Mouse (Mus musculus) cerebellum, adult 9-11 months (tissue): ENCODE data around the gene Asl.
A peak's percentile ranks its signal among the peaks of the same experiment; 100 is the strongest.

Source experiments
- DNase-seq: peaks from one replicate; pipeline ENCODE4 v3.0.0; 2022

The Asl gene

DNA sequence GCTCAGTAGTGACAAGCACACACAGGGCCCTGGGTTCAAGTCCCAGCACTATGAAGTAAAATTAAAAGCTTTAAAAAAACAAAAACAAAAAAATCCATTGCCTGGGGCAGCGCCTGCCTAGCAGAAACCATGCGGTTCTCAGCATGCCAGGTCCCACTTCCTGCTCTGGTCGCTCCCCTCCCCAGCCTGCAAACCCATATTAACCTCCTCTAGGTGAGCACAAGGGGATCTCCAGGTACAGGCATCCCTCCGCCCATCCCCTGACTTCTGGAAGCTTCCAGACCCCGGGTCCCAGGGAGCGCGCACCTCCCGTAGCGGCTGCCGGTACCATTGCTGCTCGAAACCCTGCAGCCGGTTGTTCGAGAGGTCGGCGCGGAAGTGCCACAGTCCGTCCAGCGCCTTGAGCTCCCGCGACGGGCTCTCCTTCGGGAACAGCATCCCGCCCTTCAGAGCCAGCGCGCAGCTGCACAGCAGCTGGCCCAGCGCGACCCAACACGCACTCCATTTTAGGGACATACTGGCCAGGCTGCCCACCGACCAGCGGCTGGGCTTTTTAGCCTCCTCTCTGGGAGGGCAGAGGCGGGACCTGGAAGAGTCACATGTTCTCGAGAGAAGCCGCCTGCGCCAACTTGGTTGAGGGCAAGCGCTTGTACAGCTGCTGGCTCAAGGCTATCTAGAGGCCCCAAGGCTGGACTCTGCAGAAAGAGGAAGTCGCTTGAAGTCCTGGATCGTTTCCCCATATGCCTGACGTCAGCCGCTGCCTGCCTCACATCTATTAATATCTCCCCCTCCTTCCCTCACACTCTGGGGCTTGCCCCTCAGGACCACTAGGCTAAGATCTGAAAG is 26.5 kb downstream of the Asl start, which contains the start of gene Gusb:
Gene Gusb, minus strand, starts transcription at position 749 of the 846 bp plus-strand sequence.
- peak; percentile 69 for DNase-seq

DNA sequence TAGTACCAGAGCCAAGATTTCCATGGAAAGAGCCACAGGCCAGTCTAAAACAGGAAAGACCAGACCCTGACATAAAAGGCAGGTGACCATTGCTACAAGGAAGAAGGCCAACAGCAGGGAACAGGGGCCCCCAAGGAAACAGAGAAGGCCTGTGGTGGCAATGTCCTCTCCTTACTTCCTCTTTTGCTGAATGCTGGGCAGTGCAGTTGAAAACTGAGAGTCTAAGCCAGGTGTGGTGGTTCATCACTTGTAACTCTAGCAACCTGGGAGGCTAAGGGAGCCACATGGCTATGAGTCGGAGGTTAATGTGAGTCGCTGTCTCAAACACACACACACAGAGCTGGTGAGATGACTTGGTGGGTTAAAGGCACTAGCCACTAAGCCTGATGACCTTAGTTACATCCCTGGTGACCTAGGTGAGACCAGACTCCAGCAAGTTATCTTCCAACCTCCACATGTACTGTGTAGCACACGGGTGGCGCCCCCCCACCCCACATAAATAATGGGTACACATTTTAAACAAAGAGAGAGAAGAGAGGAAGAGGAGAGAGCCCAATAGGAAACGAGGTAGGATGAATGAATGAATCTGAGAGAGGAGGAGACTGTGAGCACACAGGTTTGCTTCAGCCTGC is 27.6 kb downstream of the Asl start:
- DNase-seq: no peak

DNA sequence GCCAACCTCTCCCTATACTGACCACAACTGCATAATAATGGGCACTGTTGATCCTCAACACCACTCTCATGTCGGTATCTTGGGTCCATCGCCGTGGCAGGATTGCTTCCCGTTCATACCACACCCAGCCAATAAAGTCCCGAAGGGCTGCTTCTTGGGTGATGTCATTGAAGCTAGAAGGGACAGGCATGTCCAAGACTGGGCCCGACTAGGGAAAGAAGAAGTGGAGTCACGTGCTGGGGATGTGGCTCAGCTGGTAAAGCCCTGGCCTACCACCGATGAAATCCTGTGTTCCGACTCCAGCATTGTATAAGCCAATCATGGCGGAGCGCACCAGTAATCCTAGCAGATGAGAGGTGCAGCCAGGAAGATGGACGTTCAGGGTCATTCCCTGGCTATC is 28.3 kb downstream of the Asl start:
- DNase-seq: no peak

DNA sequence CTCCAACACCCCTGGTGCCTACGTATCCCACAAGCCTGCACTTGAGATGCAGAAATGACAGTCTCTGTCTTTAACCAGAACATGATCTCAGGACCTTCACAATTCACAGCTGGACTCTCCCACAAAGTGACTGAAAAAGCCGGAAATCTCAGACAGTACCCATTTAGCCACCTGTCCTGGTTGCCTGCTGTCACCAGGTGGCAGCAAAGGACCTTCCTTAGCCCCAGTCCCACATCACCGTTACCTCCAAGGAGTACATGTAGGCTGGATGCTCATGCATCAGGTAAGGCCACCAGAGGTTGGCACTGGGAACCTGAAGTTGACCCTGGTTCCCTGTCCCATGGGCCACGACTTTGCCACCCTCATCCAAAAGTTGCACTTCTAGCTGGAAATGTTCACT is 29.9 kb downstream of the Asl start:
- peak; percentile 59 for DNase-seq

DNA sequence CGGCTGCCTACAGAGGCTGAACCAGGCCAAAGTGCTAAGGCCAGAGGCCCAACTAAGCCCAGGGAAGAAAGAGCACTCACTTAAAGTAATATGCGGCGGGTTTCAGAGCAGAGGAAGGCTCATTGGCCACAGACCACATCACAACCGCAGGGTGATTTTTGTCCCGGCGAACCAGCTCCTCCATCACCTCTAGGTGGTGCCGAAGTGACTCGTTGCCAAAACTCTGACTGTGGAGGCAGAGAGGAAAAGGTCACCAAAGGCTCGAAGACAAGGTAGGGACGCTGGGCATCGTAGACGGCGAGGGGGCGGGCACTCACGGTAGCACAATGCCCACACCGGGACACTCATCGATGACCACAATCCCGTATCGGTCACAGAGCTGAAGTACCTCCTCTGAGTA is 31.3 kb downstream of the Asl start:
- no peak for DNase-seq

DNA sequence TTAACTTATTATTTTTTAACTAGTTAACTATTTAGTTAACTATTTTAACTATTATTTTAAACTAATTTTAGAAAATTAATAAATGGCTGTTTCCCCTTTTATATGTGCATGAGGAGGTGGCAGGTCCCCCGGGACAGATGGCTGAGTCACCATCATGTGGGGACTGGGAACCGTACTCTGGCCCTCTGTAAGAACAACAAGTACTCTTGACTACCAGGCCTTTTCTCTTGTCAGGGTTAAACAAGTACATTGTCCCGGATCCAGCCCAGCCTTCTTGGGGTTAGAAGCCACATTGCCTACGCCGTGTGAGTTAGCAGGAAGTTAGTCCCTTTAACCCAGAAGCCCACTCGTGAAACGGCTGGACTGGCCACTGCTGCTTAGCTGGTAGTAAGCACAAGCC is 34.1 kb downstream of the Asl start:
- no peak for DNase-seq

DNA sequence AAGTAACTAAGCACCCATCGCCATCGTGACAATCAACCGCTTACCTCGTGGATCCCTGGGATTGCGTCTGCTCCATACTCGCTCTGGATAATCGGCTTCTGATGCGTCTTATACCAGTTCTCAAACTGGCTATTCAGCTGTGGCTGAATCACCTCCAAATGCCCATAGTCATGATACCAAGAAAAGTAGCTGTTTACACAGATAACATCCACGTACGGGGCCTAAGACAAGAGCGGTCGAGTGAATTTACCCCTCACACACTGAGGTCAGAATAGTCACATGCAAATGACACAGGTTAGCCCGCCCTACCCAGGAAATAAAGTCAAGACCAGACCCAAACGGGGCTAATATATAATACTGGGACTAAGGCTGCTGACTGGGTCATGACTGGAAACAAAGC is 35.7 kb downstream of the Asl start:
- DNase-seq: no peak

DNA sequence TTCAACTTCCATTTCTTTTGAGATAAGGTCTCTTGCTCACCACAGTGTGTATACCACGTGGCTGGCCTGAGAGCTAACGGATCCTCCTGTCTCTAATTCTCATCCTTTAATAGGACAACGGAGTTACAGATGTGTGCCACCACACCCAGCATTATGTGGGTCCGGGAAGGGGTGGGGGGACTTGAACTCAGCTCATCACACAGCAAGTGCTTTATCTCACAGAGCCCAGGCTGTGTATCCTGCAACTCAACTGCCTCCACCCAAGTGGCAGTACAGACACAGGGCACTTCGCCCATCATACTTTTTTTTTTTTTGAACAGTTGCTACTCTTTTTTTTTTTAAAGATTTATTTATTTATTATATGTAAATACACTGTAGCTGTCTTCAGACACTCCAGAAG is 37.1 kb downstream of the Asl start:
- no peak for DNase-seq

DNA sequence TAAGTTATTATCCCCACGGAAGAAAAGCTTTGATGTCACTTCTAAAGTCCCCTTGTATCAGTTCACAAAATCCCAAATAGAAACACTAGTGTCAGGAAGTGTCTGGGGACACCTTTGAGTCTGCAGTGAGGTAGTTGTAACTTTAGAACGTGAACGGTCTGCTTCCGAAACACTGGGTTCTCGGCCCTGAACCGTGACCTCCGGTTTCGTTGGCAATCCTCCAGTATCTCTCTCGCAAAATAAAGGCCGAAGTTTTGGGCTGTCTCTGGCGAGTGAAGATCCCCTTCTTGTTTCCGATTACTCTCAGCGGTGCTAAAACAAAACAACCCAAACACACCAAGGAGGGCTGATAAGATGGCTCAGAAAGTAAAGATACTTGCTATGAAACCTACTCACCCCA is 39.7 kb downstream of the Asl start:
- no peak for DNase-seq

DNA sequence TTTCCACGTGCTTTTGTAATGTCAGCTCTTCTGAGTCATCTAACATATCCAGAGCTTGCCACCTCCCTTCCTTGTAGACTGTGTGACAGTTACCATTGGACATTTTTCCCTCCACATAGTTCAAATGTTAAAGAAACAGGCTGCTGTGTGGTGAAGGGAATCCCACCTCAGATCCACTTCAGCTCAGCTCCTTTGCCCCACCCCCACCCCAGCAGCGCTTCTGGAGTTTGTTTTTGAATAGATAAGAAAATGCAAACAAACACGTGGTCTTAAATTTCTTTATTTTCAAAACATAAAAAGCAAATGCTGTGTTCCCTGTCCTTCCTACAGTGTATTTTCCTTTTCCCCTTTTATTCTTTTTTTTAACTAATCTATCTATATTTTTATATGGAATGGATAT is 48.8 kb downstream of the Asl start:
- no peak for DNase-seq

DNA sequence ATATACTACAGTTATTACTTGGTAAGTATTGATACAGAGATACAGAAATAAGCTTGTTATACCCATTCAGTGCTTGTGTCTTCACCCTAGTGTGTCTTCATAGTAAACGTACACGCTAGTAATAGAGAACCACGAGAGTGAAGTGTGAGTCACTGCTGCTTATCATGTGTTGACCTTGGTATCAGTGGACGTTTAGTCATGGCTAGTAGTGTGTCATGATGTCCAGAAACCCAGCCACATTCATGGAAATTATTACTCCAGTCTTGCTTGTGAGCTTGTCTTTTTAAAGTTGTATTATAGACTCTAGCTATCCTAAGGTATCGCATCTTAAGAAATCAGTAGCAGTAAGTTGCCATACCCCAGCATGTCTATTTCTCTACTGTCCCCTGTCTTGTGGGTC is 50.4 kb downstream of the Asl start:
- no peak for DNase-seq

DNA sequence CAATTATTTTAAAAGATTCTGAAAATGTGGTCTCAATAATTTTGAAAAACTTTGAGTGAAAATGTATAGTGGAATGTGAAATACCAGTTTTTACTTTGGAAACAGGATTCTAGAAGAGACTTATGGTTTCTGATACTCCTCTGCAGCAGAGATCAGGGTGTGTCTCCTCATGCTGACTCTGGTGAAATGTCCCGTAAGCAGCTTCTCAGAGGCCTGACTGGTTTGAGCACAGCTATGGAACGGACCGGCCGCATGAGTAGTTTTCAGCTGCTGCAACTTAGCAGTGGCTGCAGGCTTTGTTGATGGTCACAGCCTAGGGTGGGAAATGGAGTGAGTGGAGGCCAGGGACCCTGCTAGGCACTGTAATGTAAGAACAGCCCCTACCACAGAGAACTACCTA is 51.3 kb downstream of the Asl start:
- no peak for DNase-seq

DNA sequence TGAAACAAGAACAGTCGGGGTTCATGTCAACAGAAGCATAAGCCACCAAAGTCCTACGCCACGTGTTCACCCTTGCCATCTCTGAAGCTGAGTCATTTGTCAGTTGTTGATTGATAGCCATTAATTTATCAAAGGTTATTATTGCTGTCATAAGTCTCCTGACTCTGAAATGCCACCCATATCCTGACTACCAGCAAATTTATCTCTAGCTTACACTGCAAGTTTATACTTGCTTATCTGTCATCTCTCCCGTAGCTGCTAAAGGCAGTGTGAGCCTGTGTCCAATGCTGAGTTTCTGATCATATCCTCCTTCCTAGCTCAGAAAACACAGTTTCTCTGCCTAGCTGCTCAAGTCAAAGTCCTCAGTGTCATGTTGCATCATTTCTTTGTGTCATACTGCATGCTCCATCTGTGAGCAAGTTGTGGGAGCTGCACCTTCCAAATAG is 54.2 kb downstream of the Asl start:
- DNase-seq: no peak

DNA sequence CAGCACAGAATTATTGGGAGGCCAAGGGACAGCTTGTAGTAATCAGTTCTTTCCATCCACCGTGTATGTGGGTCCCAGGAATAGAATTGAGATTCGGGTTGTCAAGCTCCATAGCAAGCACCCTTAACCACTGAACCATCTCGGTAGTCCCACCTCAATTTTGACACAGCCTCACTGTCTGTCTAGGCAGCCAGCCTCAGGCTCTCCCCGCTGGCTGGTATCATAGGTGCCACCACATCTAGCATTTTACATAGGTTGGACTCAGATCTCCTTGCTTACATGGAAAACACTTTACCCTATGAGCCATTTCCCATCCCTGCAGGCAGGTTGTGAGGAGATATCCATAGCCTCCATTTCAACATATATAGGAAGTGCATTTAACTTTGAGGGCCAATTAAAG is 54.7 kb downstream of the Asl start:
- no peak for DNase-seq

DNA sequence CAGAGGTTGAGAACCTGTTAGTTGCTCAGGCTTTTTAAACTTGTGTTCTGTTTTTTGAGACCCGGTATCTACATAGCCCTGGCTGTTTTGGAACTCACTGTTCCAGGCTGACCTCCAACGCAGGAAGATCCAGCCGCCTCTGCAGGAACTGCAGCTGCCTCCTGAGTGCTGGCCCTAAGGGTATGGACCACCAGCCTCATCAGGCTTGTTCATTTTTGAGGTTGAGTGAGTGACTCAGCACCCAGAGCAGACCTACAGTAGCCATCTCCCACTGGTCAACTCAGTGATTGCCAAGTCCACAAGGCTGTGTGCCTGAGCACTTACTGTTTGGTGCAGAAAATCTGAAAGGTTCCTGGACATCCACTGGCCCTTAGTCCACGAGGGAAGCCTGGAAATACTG is 57.6 kb downstream of the Asl start:
- DNase-seq: no peak

DNA sequence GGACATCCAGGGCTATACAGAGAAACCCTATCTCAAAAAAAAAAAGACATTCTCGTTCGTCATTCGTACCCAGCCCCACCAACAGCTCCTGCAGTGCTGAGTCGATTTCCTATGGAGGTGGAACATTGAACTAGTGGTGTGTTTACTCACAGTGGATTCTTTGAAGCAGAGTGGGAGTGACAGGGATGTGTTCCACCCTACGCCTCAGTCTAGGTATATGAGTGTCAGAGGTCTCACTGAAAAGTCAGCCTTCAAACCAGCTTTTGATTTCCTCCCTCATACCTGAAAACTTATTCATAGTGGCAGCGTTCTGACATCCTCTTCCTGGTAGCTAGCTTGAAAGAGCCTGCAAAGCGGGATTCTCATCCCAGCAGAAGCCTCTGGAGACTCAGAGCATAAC is 60.6 kb downstream of the Asl start:
- DNase-seq: no peak

DNA sequence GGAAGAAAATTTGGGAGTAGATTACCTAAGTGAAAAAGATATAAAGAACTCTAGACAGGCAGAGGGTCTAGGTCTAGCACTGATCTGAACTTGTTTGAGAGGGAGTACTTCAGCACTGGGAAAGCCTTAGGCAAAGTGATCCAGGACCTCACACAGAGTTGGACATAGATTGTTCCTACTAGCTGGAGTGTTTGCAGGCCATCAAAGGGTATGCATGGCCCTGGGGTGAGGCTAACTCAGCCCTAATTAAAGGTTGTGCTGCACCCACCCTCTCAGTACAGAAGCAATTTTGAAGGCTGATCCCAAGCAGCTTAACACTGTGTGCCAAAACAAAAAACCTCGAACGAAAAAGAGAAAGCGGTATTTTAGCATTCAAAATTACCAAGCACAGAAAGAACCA is 62.6 kb downstream of the Asl start:
- DNase-seq: no peak

DNA sequence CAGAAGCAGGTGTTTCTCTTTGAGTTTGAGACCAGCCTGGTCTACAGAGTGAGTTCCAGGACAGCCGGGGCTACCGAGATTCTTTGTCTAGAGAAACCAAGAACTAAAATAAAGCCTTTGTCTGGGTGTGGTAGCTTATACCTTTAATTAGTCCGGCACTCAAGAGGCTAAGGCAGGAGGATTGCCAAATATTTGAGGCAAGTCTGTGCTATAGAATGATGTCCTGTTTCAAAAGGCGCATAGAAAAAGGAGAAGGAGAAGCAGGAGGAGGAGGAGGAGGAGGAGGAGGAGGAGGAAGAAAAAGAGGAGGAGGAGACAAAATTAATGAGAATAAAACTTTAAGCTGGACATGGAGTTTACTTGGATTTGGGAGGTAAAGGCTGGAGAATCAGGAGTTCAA is 65.8 kb downstream of the Asl start:
- DNase-seq: no peak
